Mouse (Mus musculus): ENCODE data around the gene Ifitm10.

GRCm38 (mm10) chr7:142396611-142397010, 23.1 kb upstream of the Ifitm10 start:
- TF ChIP-seq CTCF (IDR thresholded peaks at IDR 0.05; ENCODE audit: borderline replicate concordance, control insufficient read depth, extremely low read depth, insufficient read depth, low read length, poor library complexity) (no peak), POLR2A (IDR thresholded peaks at IDR 0.05; ENCODE audit: control insufficient read depth, extremely low read depth, insufficient read depth, low read length, poor library complexity) (no peak)
